Mouse (Mus musculus) cerebellum, postnatal 10 days (tissue): ENCODE data around the gene Map2k6.

Source experiments
- DNase-seq, 2 experiments: peaks; one replicate each; pipeline ENCODE4 v3.0.0; 2021; ENCODE audit warnings: mixed read lengths in 2 of 2

The Map2k6 gene

DNA sequence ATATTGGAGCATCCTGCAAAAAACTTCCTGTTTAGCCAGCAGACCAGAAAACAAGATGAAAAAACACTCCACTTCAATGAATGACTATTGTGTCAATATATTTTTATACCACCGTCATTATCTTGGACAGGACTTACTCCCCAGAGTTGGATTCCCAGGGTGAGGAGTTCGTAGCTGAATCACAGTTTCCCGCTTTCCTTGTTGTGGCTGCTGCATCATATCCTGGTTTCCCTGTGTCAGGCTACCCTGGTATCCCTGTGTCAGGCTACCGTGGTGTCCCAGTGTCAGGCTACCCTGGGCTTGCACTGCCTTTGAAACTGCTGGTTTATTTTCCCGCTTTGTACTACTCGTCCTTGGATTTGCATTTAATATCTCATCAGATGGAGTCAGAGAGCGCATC lies 167.4 kb downstream of the Map2k6 start:
- DNase-seq, result no peak

DNA sequence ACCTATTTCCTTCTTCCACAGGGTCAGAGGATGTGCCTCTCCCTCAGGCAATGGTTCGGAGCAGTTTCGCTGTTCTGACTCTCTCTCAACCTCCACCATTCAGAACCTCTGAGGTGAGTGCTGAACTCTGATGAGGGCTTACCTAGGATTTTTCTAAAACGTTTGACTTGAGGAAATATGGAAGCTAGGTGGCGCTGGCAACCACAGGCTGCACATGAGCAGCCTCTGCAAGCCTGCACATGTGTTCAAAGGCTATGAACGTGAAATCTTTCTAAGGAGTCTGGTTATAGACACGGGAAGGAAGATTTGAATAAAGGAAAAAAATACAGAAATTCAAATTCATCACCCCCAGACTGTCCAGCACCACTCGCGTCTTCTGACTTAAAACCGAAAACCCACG lies 173.6 kb downstream of the Map2k6 start:
- DNase-seq, result peak; percentile 78 to 82
